Mouse (Mus musculus): ENCODE results near the gene Coq3. TPM values are rescaled to one million over a fixed set of nuclear protein-coding genes. Genes with fewer than 3 reads are reported as not detected.

Coq3 gene
- polyA plus RNA-seq, 1 experiment from 2014 or later, result 13.3 TPM

DNA sequence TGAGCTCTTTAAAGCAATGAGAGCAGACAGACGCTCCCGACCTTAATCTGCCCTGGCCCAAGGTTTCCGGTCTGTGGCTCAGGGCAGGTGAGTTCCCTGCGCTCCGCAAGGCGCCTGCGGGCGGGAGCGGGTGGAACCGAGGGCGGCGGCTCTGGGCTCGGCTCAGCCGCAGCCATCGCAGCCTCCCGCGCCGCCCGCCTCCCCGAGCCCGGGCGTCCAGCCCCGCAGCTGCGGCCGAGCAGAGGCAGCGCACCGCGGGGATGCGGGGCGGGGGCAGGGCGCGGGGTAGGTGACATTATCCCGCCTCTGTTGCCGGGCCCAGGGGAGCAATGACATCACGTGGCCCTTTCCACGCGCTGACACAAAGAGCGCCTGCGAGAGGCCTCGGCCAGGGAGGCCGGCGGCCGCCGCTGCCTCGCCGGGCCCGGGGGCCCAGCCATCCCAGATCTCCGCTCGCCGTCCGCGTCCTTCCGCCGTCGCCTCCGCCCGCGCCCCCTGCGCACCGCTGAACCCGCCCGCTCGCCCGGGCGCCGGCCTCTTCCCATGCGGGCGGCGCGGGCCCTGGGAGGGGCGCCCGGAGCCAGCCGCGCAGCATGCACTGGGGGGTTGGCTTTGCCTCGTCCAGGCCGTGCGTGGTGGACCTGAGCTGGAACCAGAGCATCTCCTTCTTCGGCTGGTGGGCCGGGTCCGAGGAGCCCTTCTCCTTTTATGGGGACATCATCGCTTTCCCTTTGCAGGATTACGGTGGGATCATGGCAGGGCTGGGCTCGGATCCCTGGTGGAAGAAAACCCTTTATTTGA is 51.7 kb downstream of the Coq3 start, which contains the start of gene Faxc:
TSS of gene Faxc (plus strand) at position 359 of the 801 bp plus-strand sequence.
- Histone ChIP-seq H3K9ac (ENCODE audit: low read length) (peak within 1 kb of the TSS; percentile 99), H3K9me3 (ENCODE audit: control insufficient read depth, low read length) (no peaks in the 10 kb centered on the region), H3K27ac (ENCODE audit: low read depth, low read length) (peak within 1 kb of the TSS; percentile 80), H3K4me2 (peak within 1 kb of the TSS; percentile 85), H3K4me1 (ENCODE audit: control insufficient read depth, insufficient read depth, low read length) (peaks cover 13% of the 10 kb centered on the region; the same call in 1 of the 2 replicates), H3K4me3 (ENCODE audit: low read depth, low read length) (peak within 1 kb of the TSS; percentile 76), H3K36me3 (ENCODE audit: control insufficient read depth, insufficient read depth, low read length) (no peaks in the 10 kb centered on the region), H3K27me3 (ENCODE audit: control insufficient read depth, insufficient read depth, low read length) (no peaks in the 10 kb centered on the region)
- WGBS, result 1% methylated on average over 55 of the region's 83 CpGs
- ATAC-seq (ENCODE audit: low FRiP score) (peak; percentile 92), DNase-seq (ENCODE audit: low spot score, missing footprints) (peak; percentile 97)

DNA sequence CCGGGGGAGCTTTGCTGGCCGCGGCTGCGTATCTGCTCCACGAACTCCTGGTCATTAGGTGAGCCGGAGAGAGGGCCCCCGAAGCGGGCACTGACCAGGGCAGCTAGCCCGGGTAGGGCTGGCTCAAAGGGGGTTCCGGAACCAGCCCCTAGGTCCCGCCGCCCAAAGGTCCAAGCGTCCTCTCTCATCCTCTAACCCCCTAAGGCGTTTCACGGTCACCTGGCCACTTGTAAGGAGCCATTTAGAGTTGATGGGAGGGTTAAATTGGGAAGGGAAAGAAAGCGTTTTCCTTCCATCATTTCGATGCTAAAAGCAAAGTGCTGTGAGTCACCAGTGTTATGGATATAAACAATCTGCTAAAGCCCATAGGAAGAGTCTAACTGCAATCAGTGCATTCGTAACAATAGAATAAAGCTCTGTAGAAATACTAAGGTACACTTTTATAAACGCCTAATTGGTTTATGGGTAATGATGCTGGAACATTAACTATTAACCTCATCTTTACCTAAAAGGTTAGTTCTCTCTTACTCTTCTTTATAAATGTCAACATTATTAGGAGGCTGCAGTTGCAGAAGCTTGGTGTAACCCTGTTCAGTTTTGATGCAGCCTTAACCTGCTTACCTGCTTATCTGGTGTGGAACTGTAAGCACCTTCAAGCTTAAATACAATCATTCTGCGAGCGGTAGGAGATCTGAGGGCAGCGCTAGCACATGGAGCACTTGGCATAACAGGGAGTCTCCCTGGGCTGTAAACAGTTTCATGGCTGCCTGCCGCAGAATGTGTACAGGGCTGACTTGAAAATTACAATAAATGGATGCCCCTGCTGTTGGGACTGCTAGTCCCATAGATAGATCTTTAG is 52.5 kb downstream of the Coq3 start:
- ATAC-seq (ENCODE audit: low FRiP score) (peak; percentile 57), DNase-seq (ENCODE audit: low spot score, missing footprints) (peak; percentile 90)
- Histone ChIP-seq H3K4me3 (ENCODE audit: low read depth, low read length) (peak overlapping the region; percentile 76), H3K27ac (ENCODE audit: low read depth, low read length) (peak overlapping the region; percentile 80), H3K4me1 (ENCODE audit: control insufficient read depth, insufficient read depth, low read length) (peaks cover 13% of the 10 kb centered on the region; the same call in 1 of the 2 replicates), H3K9ac (ENCODE audit: low read length) (peak overlapping the region; percentile 99), H3K27me3 (ENCODE audit: control insufficient read depth, insufficient read depth, low read length) (no peaks in the 10 kb centered on the region), H3K36me3 (ENCODE audit: control insufficient read depth, insufficient read depth, low read length) (no peaks in the 10 kb centered on the region; the same call in 1 of the 2 replicates), H3K4me2 (peak overlapping the region; percentile 85), H3K9me3 (ENCODE audit: control insufficient read depth, low read length) (no peaks in the 10 kb centered on the region)
- WGBS, result 19% methylated on average over 23 of the region's 23 CpGs

DNA sequence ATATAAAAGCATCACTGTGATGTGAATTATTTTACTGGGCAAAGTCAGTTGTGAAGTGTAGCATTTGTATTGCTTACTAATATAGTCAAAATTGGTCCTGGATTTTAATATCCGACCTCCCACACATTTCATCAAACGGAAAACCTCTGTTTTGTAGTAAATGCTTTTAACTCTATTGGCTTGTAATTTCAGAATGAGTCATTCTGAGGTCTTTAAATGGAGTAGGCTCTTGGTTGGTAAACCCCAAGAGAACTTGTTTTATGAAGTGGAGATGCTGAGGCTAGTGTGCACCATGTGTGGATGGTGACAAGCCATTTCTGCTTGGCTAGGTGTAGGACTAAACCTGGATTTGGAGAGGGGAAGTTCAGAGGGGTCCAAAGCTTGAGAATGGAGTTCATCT is 55.9 kb downstream of the Coq3 start:
- H3K27ac ChIP-seq (ENCODE audit: low read depth, low read length), result no peak overlapping the region
- H3K4me3 ChIP-seq (ENCODE audit: low read depth, low read length), result no peak overlapping the region
- WGBS, result 89% methylated on average over 2 of the region's 2 CpGs
- H3K9me3 ChIP-seq (ENCODE audit: control insufficient read depth, low read length), result no peaks in the 10 kb centered on the region
- ATAC-seq (ENCODE audit: low FRiP score), result no peak
- DNase-seq (ENCODE audit: low spot score, missing footprints), result no peak
- peaks cover 13% of the 10 kb centered on the region; the same call in 1 of the 2 replicates for H3K4me1 ChIP-seq (ENCODE audit: control insufficient read depth, insufficient read depth, low read length)
- H3K4me2 ChIP-seq, result no peak overlapping the region
- no peaks in the 10 kb centered on the region for H3K27me3 ChIP-seq (ENCODE audit: control insufficient read depth, insufficient read depth, low read length)
- H3K36me3 ChIP-seq (ENCODE audit: control insufficient read depth, insufficient read depth, low read length), result no peaks in the 10 kb centered on the region; the same call in 1 of the 2 replicates
- no peak overlapping the region for H3K9ac ChIP-seq (ENCODE audit: low read length)

DNA sequence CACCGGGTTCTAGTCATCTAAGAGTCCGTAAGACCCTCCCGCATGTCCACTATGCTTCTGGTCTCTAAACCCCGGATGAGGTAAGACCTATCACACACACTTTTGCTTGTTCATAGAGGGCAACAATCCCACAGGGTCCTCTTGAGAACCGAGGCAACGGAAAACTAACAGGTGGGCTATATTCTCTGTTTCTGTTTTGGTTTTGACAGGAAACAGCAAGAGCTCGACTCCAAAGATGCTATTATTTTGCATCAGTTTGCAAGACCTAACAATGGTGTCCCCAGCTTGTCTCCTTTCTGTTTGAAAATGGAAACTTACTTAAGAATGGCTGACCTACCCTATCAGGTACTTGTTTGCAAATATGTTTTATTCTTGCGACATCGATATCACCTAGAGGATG is 57.0 kb downstream of the Coq3 start:
- H3K9ac ChIP-seq (ENCODE audit: low read length), result no peak overlapping the region
- H3K4me1 ChIP-seq (ENCODE audit: control insufficient read depth, insufficient read depth, low read length), result peaks cover 9% of the 10 kb centered on the region; the same call in 1 of the 2 replicates
- H3K4me2 ChIP-seq, result no peak overlapping the region
- ATAC-seq (ENCODE audit: low FRiP score) (no peak), DNase-seq (ENCODE audit: low spot score, missing footprints) (no peak)
- no peaks in the 10 kb centered on the region for H3K9me3 ChIP-seq (ENCODE audit: control insufficient read depth, low read length)
- no peaks in the 10 kb centered on the region for H3K27me3 ChIP-seq (ENCODE audit: control insufficient read depth, insufficient read depth, low read length)
- H3K27ac ChIP-seq (ENCODE audit: low read depth, low read length), result no peak overlapping the region
- no peak overlapping the region for H3K4me3 ChIP-seq (ENCODE audit: low read depth, low read length)
- 93% methylated on average over 9 of the region's 9 CpGs for WGBS
- no peaks in the 10 kb centered on the region; the same call in 1 of the 2 replicates for H3K36me3 ChIP-seq (ENCODE audit: control insufficient read depth, insufficient read depth, low read length)

DNA sequence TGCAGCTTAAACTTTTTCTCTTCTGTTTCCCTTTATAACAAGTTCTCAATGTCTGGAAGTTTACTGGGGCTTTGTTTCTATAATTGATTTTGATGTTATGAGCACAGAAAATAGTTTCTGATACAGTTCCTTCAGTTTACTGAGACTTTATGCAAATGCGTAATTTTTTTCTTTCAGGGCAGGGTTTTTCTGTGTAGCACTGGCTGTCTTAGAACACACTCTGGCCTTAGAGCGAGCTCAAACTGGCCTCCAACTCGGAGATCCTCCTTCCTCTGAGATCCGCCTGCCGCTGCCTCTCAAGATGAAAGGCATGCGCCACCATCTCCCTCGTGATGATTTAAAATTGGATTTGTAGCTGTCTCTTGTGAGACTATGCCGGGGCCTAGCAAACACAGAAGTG is 58.4 kb downstream of the Coq3 start:
- no peaks in the 10 kb centered on the region for H3K9me3 ChIP-seq (ENCODE audit: control insufficient read depth, low read length)
- peaks cover 3% of the 10 kb centered on the region; the same call in 1 of the 2 replicates for H3K4me1 ChIP-seq (ENCODE audit: control insufficient read depth, insufficient read depth, low read length)
- no peak overlapping the region for H3K4me3 ChIP-seq (ENCODE audit: low read depth, low read length)
- ATAC-seq (ENCODE audit: low FRiP score), result no peak
- H3K27ac ChIP-seq (ENCODE audit: low read depth, low read length), result no peak overlapping the region
- H3K9ac ChIP-seq (ENCODE audit: low read length), result no peak overlapping the region
- no peak overlapping the region for H3K4me2 ChIP-seq
- no peaks in the 10 kb centered on the region; the same call in 1 of the 2 replicates for H3K36me3 ChIP-seq (ENCODE audit: control insufficient read depth, insufficient read depth, low read length)
- no peak for DNase-seq (ENCODE audit: low spot score, missing footprints)
- no peaks in the 10 kb centered on the region for H3K27me3 ChIP-seq (ENCODE audit: control insufficient read depth, insufficient read depth, low read length)
- 85% methylated on average over 8 of the region's 8 CpGs for WGBS

DNA sequence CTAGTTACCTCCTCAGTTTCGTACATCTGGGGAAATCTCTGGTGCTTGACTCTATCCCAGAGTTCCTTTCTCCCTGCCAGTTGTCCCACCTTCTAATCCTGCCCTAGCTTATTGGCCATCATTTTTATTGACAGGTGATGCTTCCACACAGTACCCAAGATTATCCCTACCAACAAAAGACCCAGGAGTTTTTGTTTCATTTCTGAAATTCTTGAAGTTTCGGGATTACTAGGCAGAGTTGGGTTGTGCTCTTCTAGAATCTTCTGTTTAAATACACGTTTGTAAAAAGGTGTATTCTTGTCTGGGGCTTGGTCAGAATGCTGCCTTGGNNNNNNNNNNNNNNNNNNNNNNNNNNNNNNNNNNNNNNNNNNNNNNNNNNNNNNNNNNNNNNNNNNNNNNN is 65.2 kb downstream of the Coq3 start:
- H3K9ac ChIP-seq (ENCODE audit: low read length), result no peak overlapping the region
- DNase-seq (ENCODE audit: low spot score, missing footprints) (peak; percentile 31), ATAC-seq (ENCODE audit: low FRiP score) (no peak)
- WGBS, result 80% methylated on average over 3 of the region's 3 CpGs
- H3K9me3 ChIP-seq (ENCODE audit: control insufficient read depth, low read length), result no peaks in the 10 kb centered on the region
- H3K4me2 ChIP-seq, result no peak overlapping the region
- no peaks in the 10 kb centered on the region for H3K27me3 ChIP-seq (ENCODE audit: control insufficient read depth, insufficient read depth, low read length)
- no peaks in the 10 kb centered on the region for H3K4me1 ChIP-seq (ENCODE audit: control insufficient read depth, insufficient read depth, low read length)
- H3K4me3 ChIP-seq (ENCODE audit: low read depth, low read length), result no peak overlapping the region
- no peak overlapping the region for H3K27ac ChIP-seq (ENCODE audit: low read depth, low read length)
- H3K36me3 ChIP-seq (ENCODE audit: control insufficient read depth, insufficient read depth, low read length), result no peaks in the 10 kb centered on the region

DNA sequence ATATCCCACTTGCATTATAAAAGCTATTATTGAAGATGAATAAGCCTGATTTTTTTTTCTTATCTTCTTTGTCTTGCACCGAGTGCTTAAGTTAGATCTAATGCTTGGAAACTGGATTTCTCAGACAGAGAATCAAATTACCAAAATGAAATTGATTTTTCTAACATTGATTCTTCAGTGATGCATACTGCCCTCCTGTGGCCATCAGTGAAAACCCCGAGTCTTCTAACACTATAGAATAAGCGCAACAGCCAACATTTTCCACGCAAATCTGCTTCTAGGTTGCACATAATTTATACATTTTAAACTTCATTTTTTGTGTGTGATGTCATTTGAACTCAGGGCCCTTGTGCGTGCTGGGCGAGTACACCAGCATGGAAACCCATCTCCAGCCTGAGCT is 72.0 kb downstream of the Coq3 start:
- Histone ChIP-seq H3K4me2 (no peak overlapping the region), H3K9ac (ENCODE audit: low read length) (no peak overlapping the region), H3K9me3 (ENCODE audit: control insufficient read depth, low read length) (no peaks in the 10 kb centered on the region), H3K36me3 (ENCODE audit: control insufficient read depth, insufficient read depth, low read length) (no peaks in the 10 kb centered on the region), H3K4me1 (ENCODE audit: control insufficient read depth, insufficient read depth, low read length) (no peaks in the 10 kb centered on the region), H3K27ac (ENCODE audit: low read depth, low read length) (no peak overlapping the region), H3K4me3 (ENCODE audit: low read depth, low read length) (no peak overlapping the region), H3K27me3 (ENCODE audit: control insufficient read depth, insufficient read depth, low read length) (no peaks in the 10 kb centered on the region)
- peak; percentile 93 for DNase-seq (ENCODE audit: low spot score, missing footprints)
- 46% methylated on average over 6 of the region's 6 CpGs for WGBS
- peak; percentile 33; the same call in 1 of the 2 replicates for ATAC-seq (ENCODE audit: low FRiP score)

DNA sequence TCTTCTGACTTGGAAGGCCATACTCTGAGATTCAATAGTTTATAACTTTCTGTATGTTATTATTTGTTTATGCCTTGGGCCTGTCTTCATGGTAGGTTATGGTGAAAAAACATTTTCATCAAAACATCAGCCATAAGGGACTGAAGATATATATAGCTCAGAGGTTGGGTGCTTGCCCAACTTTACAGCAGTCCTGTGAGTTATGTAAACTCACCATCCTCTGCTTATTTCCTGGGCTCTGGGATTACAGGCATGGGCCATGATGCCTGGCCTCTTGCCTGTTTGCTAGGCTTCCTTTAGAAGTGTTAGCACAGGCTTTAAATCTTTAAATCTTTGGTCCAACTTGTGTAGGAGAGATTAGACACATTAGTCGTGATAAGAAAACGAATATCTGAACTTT is 72.8 kb downstream of the Coq3 start:
- WGBS, result 84% methylated on average over 2 of the region's 2 CpGs
- H3K9ac ChIP-seq (ENCODE audit: low read length), result no peak overlapping the region
- no peaks in the 10 kb centered on the region for H3K27me3 ChIP-seq (ENCODE audit: control insufficient read depth, insufficient read depth, low read length)
- DNase-seq (ENCODE audit: low spot score, missing footprints) (peak; percentile 53), ATAC-seq (ENCODE audit: low FRiP score) (no peak)
- H3K36me3 ChIP-seq (ENCODE audit: control insufficient read depth, insufficient read depth, low read length), result no peaks in the 10 kb centered on the region
- H3K4me1 ChIP-seq (ENCODE audit: control insufficient read depth, insufficient read depth, low read length), result no peaks in the 10 kb centered on the region
- H3K9me3 ChIP-seq (ENCODE audit: control insufficient read depth, low read length), result no peaks in the 10 kb centered on the region
- no peak overlapping the region for H3K27ac ChIP-seq (ENCODE audit: low read depth, low read length)
- H3K4me3 ChIP-seq (ENCODE audit: low read depth, low read length), result no peak overlapping the region
- no peak overlapping the region for H3K4me2 ChIP-seq

Data from midbrain, embryonic 11.5 days (tissue).